Mouse (Mus musculus): ENCODE data around the gene Defb13.
"Not testable (repeated sequence)": the region's sequence is repeated elsewhere in the genome, so short reads cannot be mapped to it uniquely, and the experiment has no call there.

Defb13 gene

DNA sequence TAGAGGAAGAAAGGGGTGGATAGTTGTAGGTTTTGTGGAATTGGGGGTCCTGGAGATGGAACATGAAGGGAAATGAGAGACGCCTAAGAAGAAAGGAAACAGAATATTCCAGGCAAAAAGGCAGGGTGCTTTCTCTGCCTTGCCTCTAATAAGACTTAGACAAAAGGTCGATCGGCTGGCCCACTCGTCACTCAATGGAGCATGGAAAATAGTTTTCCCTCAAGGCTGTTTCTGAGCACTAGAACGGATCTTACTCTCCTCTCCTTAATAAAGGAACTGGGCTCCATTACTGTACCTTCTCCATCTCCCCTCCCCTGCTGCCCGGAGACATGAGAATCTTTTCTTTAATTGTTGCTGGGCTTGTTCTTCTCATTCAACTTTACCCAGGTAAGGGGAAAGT, at the start of gene Defb13:
Gene Defb13 (plus strand): TSS at position 301 of the 400 bp plus-strand sequence.
- no peaks in the 10 kb centered on the region for H3K27me3 ChIP-seq (ENCODE audit: control insufficient read depth, insufficient read depth, low read length, poor library complexity, severe bottlenecking)
- DNase-seq (ENCODE audit: low read depth, low spot score) = no peak
- no peaks in the 10 kb centered on the region for H3K36me3 ChIP-seq (ENCODE audit: control insufficient read depth, insufficient read depth, low read length, poor library complexity, severe bottlenecking)

GRCm38 (mm10) chr8:21906290-21906689, 40.3 kb upstream of the Defb13 start, which contains the start of gene Defb11:
Gene Defb11, minus strand, starts transcription at chr8:21906412.
- not testable (repeated sequence) for DNase-seq (ENCODE audit: low read depth, low spot score); H3K36me3 ChIP-seq (ENCODE audit: control insufficient read depth, insufficient read depth, low read length, poor library complexity, severe bottlenecking); H3K27me3 ChIP-seq (ENCODE audit: control insufficient read depth, insufficient read depth, low read length, poor library complexity, severe bottlenecking)

- DNase-seq (ENCODE audit: low read depth, low spot score) = no peak
- Histone ChIP-seq H3K27me3 (ENCODE audit: control insufficient read depth, insufficient read depth, low read length, poor library complexity, severe bottlenecking) (no peaks in the 10 kb centered on the region), H3K36me3 (ENCODE audit: control insufficient read depth, insufficient read depth, low read length, poor library complexity, severe bottlenecking) (no peaks in the 10 kb centered on the region)
Measured at GRCm38 (mm10) chr8:21911931-21912330, 34.6 kb upstream of the Defb13 start.

GRCm38 (mm10) chr8:21912554-21912953, 34.0 kb upstream of the Defb13 start:
- Histone ChIP-seq H3K27me3 (ENCODE audit: control insufficient read depth, insufficient read depth, low read length, poor library complexity, severe bottlenecking) (no peaks in the 10 kb centered on the region), H3K36me3 (ENCODE audit: control insufficient read depth, insufficient read depth, low read length, poor library complexity, severe bottlenecking) (no peaks in the 10 kb centered on the region)
- no peak for DNase-seq (ENCODE audit: low read depth, low spot score)

GRCm38 (mm10) chr8:21915625-21916024, 30.9 kb upstream of the Defb13 start:
- Histone ChIP-seq H3K36me3 (ENCODE audit: control insufficient read depth, insufficient read depth, low read length, poor library complexity, severe bottlenecking) (no peaks in the 10 kb centered on the region), H3K27me3 (ENCODE audit: control insufficient read depth, insufficient read depth, low read length, poor library complexity, severe bottlenecking) (no peaks in the 10 kb centered on the region)
- DNase-seq (ENCODE audit: low read depth, low spot score) = no peak

DNA sequence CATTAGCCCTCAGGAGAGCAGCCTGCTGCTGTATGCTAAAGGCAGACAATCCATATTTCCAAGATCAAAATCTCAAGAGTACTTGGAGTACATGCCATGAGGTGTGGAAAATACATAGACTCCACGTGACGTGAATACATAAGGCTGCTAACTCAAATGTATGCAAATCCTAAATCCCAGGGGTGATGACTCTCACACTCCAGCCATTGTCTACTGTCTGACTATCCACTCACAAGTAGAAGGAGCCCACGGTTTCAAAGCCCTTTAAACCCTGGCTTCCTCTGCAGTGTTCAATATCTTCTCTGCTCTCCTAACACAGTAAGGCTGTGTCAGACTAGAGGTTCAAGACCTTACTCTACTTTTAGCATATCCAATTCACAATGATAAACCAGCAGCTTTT, 15.8 kb upstream of the Defb13 start:
- not testable (repeated sequence) for H3K36me3 ChIP-seq (ENCODE audit: control insufficient read depth, insufficient read depth, low read length, poor library complexity, severe bottlenecking); DNase-seq (ENCODE audit: low read depth, low spot score); H3K27me3 ChIP-seq (ENCODE audit: control insufficient read depth, insufficient read depth, low read length, poor library complexity, severe bottlenecking)

DNA sequence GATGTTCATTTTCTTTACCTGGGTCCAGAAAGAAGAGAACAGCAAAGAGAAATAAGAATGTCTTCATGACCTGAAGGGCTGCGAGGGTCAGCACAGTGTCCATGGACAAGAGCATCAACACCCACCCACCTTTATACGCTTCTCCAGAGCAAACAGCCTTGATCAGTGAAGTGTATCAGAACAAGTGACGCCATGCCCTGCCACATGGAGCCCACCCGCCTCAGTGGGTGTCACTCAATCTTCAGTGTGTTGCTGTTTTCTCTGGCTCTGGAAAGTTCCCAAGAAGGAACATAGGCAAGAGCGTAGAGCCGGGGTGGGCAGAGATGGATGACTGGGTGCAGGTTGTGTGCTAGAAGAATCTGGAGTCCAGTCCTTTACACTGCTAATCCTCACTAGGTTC, 14.0 kb upstream of the Defb13 start, which contains the start of gene Defb15:
Gene Defb15 (minus strand): TSS at position 101 of the 400 bp plus-strand sequence.
- Histone ChIP-seq H3K36me3 (ENCODE audit: control insufficient read depth, insufficient read depth, low read length, poor library complexity, severe bottlenecking) (no peaks in the 10 kb centered on the region), H3K27me3 (ENCODE audit: control insufficient read depth, insufficient read depth, low read length, poor library complexity, severe bottlenecking) (no peaks in the 10 kb centered on the region)
- no peak for DNase-seq (ENCODE audit: low read depth, low spot score)

DNA sequence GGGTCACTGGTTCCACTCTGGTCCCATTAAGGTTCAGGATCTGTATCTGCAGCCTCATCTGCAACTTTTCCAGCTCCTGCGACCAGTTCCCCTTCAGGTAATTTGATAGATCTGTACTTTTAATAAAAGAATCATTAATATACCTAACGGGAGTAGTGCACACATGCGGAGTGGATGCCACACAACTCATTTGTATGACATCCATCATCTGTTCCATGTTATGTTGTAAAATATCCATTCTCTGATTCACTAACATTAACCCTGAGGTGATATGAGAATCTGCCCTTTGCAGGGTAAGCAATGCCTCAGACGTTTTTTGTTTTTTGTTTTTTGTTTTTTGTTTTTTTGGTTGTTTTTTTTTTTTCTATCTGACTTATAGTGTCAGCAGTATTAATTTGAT, 8.5 kb upstream of the Defb13 start, which contains the start of gene Defb35:
Gene Defb35 (plus strand): TSS at position 301 of the 400 bp plus-strand sequence.
- H3K27me3 ChIP-seq (ENCODE audit: control insufficient read depth, insufficient read depth, low read length, poor library complexity, severe bottlenecking); DNase-seq (ENCODE audit: low read depth, low spot score); H3K36me3 ChIP-seq (ENCODE audit: control insufficient read depth, insufficient read depth, low read length, poor library complexity, severe bottlenecking): not testable (repeated sequence)

DNA sequence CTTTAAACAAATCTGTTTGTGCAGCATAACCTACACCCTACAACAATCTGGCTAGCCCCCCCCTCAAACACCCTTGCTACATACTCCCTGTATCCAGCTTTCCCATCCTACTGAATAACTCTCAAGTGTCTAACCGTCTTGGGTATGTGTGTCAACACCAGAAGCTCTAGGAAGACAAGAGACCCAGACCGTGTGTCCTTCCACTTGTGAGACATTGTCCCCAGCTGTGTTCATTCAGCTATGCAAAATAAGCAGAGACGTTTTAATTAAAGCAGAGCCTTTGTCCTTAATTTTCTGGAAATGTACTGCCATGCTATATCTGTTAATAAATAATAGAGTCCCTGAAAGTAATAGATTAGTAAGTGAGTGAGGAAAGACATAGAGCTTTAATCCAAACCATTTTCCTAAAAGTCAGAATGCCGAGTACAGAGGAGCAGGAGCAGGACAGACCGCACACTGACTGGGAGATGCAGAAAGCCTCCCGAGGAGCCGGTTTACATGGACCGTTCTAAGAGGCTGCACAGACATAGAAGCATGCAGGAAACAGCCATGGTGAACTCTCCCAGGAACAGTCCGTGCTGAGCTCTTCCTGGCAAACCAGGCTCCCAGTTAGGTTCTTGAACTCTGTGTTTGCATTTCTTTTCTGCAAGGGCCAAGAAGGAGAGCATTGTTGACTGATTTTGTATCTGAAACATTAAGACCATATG, 902 bp downstream of the Defb13 start:
- H3K36me3 ChIP-seq (ENCODE audit: control insufficient read depth, insufficient read depth, low read length, poor library complexity, severe bottlenecking) = no peaks in the 10 kb centered on the region
- no peaks in the 10 kb centered on the region for H3K27me3 ChIP-seq (ENCODE audit: control insufficient read depth, insufficient read depth, low read length, poor library complexity, severe bottlenecking)
- DNase-seq (ENCODE audit: low read depth, low spot score) = no peak

GRCm38 (mm10) chr8:21955321-21955720, 8.8 kb downstream of the Defb13 start:
- DNase-seq (ENCODE audit: low read depth, low spot score) = peak; percentile 18

DNA sequence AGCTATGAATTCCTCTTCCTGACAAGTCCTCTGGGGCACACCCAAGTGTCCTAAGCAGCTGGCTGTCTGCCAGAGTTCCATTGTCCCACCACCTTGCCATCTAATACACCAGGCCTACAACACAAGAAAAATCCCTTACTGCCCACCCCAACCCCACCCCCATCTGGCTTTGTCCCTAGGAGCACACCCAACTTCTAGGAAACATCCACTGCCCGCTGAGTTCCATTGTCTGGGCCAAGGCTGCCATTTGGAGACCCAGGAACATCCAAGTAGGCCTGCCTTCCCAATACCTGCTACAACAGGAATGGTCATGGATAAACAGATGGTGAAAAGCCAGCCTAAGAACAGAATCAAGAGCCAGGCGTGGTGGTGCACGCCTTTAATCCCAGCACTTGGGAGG, 9.8 kb downstream of the Defb13 start:
- no peak for DNase-seq (ENCODE audit: low read depth, low spot score)
- H3K36me3 ChIP-seq (ENCODE audit: control insufficient read depth, insufficient read depth, low read length, poor library complexity, severe bottlenecking) = no peaks in the 10 kb centered on the region
- H3K27me3 ChIP-seq (ENCODE audit: control insufficient read depth, insufficient read depth, low read length, poor library complexity, severe bottlenecking) = no peaks in the 10 kb centered on the region

More at GRCm38 (mm10) chr8:21955321-21955720, 8.8 kb downstream of the Defb13 start:
- Histone ChIP-seq H3K27me3 (ENCODE audit: control insufficient read depth, insufficient read depth, low read length, poor library complexity, severe bottlenecking) (no peaks in the 10 kb centered on the region), H3K36me3 (ENCODE audit: control insufficient read depth, insufficient read depth, low read length, poor library complexity, severe bottlenecking) (no peaks in the 10 kb centered on the region)

- DNase-seq (ENCODE audit: low read depth, low spot score) = no peak
- H3K36me3 ChIP-seq (ENCODE audit: control insufficient read depth, insufficient read depth, low read length, poor library complexity, severe bottlenecking) = no peaks in the 10 kb centered on the region
- H3K27me3 ChIP-seq (ENCODE audit: control insufficient read depth, insufficient read depth, low read length, poor library complexity, severe bottlenecking) = no peaks in the 10 kb centered on the region
Measured at GRCm38 (mm10) chr8:21958414-21958813, 11.9 kb downstream of the Defb13 start, which contains the start of gene Fam90a1a. Gene Fam90a1a, plus strand, starts transcription at chr8:21958714.

GRCm38 (mm10) chr8:21966646-21967045, 20.1 kb downstream of the Defb13 start:
- DNase-seq (ENCODE audit: low read depth, low spot score) = no peak
- Histone ChIP-seq H3K36me3 (ENCODE audit: control insufficient read depth, insufficient read depth, low read length, poor library complexity, severe bottlenecking) (no peaks in the 10 kb centered on the region), H3K27me3 (ENCODE audit: control insufficient read depth, insufficient read depth, low read length, poor library complexity, severe bottlenecking) (no peaks in the 10 kb centered on the region)

- no peak for DNase-seq (ENCODE audit: low read depth, low spot score)
- Histone ChIP-seq H3K36me3 (ENCODE audit: control insufficient read depth, insufficient read depth, low read length, poor library complexity, severe bottlenecking) (no peaks in the 10 kb centered on the region), H3K27me3 (ENCODE audit: control insufficient read depth, insufficient read depth, low read length, poor library complexity, severe bottlenecking) (no peaks in the 10 kb centered on the region)
Measured at GRCm38 (mm10) chr8:21969475-21969874, 22.9 kb downstream of the Defb13 start, which contains the start of gene Ccdc70. Gene Ccdc70, plus strand, starts transcription at chr8:21969775.

GRCm38 (mm10) chr8:21978193-21978592, 31.6 kb downstream of the Defb13 start:
- Histone ChIP-seq H3K27me3 (ENCODE audit: control insufficient read depth, insufficient read depth, low read length, poor library complexity, severe bottlenecking) (no peaks in the 10 kb centered on the region), H3K36me3 (ENCODE audit: control insufficient read depth, insufficient read depth, low read length, poor library complexity, severe bottlenecking) (no peaks in the 10 kb centered on the region)
- DNase-seq (ENCODE audit: low read depth, low spot score) = no peak

All from splenic B cell, adult 2 months (primary cell).